Mouse (Mus musculus) MEL (cell line): ENCODE data around the gene Tmem184b.

ENCODE experiments used
- CHD2 ChIP-seq: IDR thresholded peaks from 2 replicates; pipeline ENCODE4 v1.6.1; 2011; ENCODE audit warnings: low read length, improper control_type of control experiment
- CTCF ChIP-seq, 3 experiments: IDR thresholded peaks in 2 of 3; conservative IDR thresholded peaks in 1 of 3; 2 replicates each; pipeline ENCODE4 v1.5.1; 2011 to 2012; ENCODE audit warnings: low read length in 3 of 3, low read depth in 2 of 3, mild to moderate bottlenecking in 2 of 3, improper control_type of control experiment in 1 of 3, inconsistent platforms in 1 of 3, mixed read lengths in 1 of 3, moderate library complexity in 1 of 3; ENCODE audit not compliant: control insufficient read depth in 1 of 3, insufficient read depth in 1 of 3, poor library complexity in 1 of 3, severe bottlenecking in 1 of 3
- ELF1 ChIP-seq: IDR thresholded peaks from 2 replicates; pipeline ENCODE4 v1.6.1; 2014; ENCODE audit warnings: low read depth, mild to moderate bottlenecking, inconsistent platforms, low read length, improper control_type of control experiment, moderate library complexity
- JUND ChIP-seq: IDR thresholded peaks from 2 replicates; pipeline ENCODE4 v1.6.1; 2011; ENCODE audit warnings: low read depth, mild to moderate bottlenecking, improper control_type of control experiment, low read length
- KAT2A ChIP-seq: conservative IDR thresholded peaks from 2 replicates; pipeline ENCODE4 v1.6.1; 2012; ENCODE audit warnings: low read depth, low read length, improper control_type of control experiment, inconsistent platforms
- POLR2A ChIP-seq, 2 experiments: IDR thresholded peaks; 2 replicates each; pipeline ENCODE4 v1.6.1; 2011 to 2012; ENCODE audit warnings: low read length in 2 of 2, mild to moderate bottlenecking in 2 of 2, control low read depth in 1 of 2, improper control_type of control experiment in 1 of 2, low read depth in 1 of 2, moderate library complexity in 1 of 2; ENCODE audit not compliant: control insufficient read depth in 1 of 2, insufficient read depth in 1 of 2, poor library complexity in 1 of 2
- TBP ChIP-seq: IDR thresholded peaks from 2 replicates; pipeline ENCODE4 v1.8.0; 2011; ENCODE audit warnings: low read depth, low read length, improper control_type of control experiment
- USF2 ChIP-seq, 2 experiments: IDR thresholded peaks; 2 replicates each; pipeline ENCODE4 v1.6.1; 2011 to 2012; ENCODE audit warnings: improper control_type of control experiment in 2 of 2, low read length in 2 of 2, borderline replicate concordance in 1 of 2, inconsistent platforms in 1 of 2, low read depth in 1 of 2, mild to moderate bottlenecking in 1 of 2; ENCODE audit not compliant: insufficient read depth in 1 of 2

DNA sequence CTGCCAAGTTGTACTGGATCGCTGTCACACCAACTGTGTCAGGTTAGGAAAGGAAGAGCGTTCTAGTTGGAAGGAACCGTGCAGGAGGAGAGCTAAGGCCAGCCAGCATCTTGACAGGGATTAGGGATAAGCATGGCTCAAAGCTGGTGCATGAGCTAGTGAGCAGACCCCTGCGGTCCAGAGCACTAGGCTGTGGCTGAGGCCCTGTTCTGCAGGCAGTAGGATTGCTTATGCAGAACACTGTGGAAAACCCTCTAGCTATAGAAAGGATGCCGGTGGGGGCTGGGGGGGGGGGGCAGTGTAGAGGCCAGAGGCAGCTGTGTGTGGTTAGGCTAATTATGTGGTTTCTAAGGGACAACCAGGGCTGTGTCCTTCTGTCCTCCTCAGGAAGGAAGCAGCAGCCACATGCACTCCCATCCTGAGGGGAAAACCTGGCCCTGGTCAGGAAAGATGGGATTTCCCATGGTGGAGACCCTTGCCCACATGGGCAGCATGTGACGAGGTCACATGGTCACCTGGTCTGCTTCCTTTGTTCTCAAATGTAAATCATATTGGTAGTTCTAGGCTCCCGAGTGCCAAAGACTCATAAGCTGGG, 68.2 kb downstream of the Tmem184b start:
- no peak for TF ChIP-seq JUND
- TF ChIP-seq POLR2A (IDR thresholded peaks at IDR 0.05; ENCODE audit: control insufficient read depth in 1 of 2, insufficient read depth in 1 of 2, low read depth in 1 of 2, low read length in 2 of 2, poor library complexity in 1 of 2) = no peak
- TF ChIP-seq KAT2A = no peak
- TF ChIP-seq CTCF (IDR thresholded peaks at IDR 0.05 in 2 of 3, conservative IDR thresholded peaks at IDR 0.05 in 1 of 3; ENCODE audit: control insufficient read depth in 1 of 3, insufficient read depth in 1 of 3, low read depth in 2 of 3, low read length in 3 of 3, poor library complexity in 1 of 3, severe bottlenecking in 1 of 3) = no peak
- TF ChIP-seq ELF1 = no peak
- TF ChIP-seq TBP = no peak
- TF ChIP-seq USF2 (IDR thresholded peaks at IDR 0.05; ENCODE audit: borderline replicate concordance in 1 of 2, insufficient read depth in 1 of 2, low read depth in 1 of 2, low read length in 2 of 2) = no peak
- TF ChIP-seq CHD2 = no peak
